Mouse (Mus musculus): ENCODE measurements around the gene Lingo1.

DNA sequence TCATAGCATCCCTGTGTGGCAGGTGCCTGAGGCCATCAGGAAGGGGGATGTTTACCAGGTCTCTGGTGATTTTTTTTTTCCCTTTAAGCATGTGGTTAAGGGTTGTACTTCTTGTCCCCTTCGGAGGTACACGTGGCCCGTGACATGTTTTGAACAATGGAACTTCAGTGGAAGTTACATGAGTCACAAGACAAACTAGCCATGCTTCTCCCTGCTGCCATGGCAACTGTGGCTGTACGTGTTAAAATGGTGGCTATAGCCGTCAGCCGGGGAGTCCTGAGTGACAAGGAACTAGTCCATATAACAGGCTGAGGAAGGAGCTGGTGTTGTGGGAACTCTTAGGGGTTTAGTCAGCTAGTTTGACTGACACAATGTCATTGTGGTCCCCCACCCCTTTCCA is 141.1 kb downstream of the Lingo1 start:
- TF ChIP-seq USF1 (IDR thresholded peaks at IDR 0.05; ENCODE audit: low read depth, low read length) = no peak
- TF ChIP-seq CTCF (conservative IDR thresholded peaks at IDR 0.05 in 1 of 2, IDR thresholded peaks at IDR 0.05 in 1 of 2; ENCODE audit: low read depth in 2 of 2, low read length in 2 of 2) = no peak
- no peak for TF ChIP-seq TCF12 (IDR thresholded peaks at IDR 0.05; ENCODE audit: low read depth, low read length)
- TF ChIP-seq POLR2A (IDR thresholded peaks at IDR 0.05; ENCODE audit: low read depth, low read length) = no peak
- TF ChIP-seq ZNF384 (IDR thresholded peaks at IDR 0.05; ENCODE audit: low read depth, low read length) = no peak
- TF ChIP-seq USF2 (conservative IDR thresholded peaks at IDR 0.05; ENCODE audit: low read depth, low read length) = no peak
- no peak for TF ChIP-seq PAX5 (IDR thresholded peaks at IDR 0.05; ENCODE audit: low read length)
- no peak for TF ChIP-seq MAFK (IDR thresholded peaks at IDR 0.05; ENCODE audit: insufficient replicate concordance, low read length)
- no peak for TF ChIP-seq MAX (IDR thresholded peaks at IDR 0.05; ENCODE audit: low read length)
- TF ChIP-seq EP300 (IDR thresholded peaks at IDR 0.05; ENCODE audit: low read length) = no peak
- no peak for TF ChIP-seq HCFC1 (IDR thresholded peaks at IDR 0.05; ENCODE audit: low read depth, low read length)
- TF ChIP-seq MEF2A (IDR thresholded peaks at IDR 0.05; ENCODE audit: borderline replicate concordance, low read depth, low read length) = no peak
